Mouse (Mus musculus) ovary, adult 10 weeks (tissue): Measurements from ENCODE around the gene Olfr769. TPM values are rescaled to one million over a fixed set of nuclear protein-coding genes. Genes with fewer than 3 reads are reported as not detected.

Experiments used
- polyA plus RNA-seq: library from polyadenylated mRNA; stranded (reverse); fragments of 350-450 nt; fragmentation: Illumina TruSeq; extraction: RNeasy Lipid Tissue Mini Kit (QIAGEN cat#74804); gene quantifications from one replicate; pipeline ENCODE4 v1.2.3, GENCODE M21; 2014

Gene Olfr769
- polyA plus RNA-seq, result not detected

GRCm38 (mm10) chr10:129117761-129118160, at the start of gene Olfr769:
Olfr769 (minus strand) TSS chr10:129117861.

GRCm38 (mm10) chr10:129164651-129165050, 47.0 kb upstream of the Olfr769 start, which contains the start of gene Olfr771:
Olfr771 (minus strand) TSS chr10:129164751.

GRCm38 (mm10) chr10:129138898-129139297, 21.2 kb upstream of the Olfr769 start, which contains the start of gene Olfr770:
Olfr770 (minus strand) TSS chr10:129138998.

GRCm38 (mm10) chr10:129099275-129099674, 18.4 kb downstream of the Olfr769 start, which contains the start of gene Olfr768:
Olfr768 (minus strand) TSS chr10:129099375.

GRCm38 (mm10) chr10:129082810-129083209, 34.9 kb downstream of the Olfr769 start, which contains the start of gene Olfr767:
Olfr767 (minus strand) TSS chr10:129082910.

GRCm38 (mm10) chr10:129068877-129069276, 48.8 kb downstream of the Olfr769 start, which contains the start of gene Olfr766-ps1:
Olfr766-ps1 (minus strand) TSS chr10:129068977.

Other genes with a start within 250 kb of the Olfr769 start
- gene Gdf11, start 226.1 kb downstream of the Olfr769 start, polyA plus RNA-seq, result 7.7 TPM
- 496 TPM for gene Cd63, start 216.9 kb downstream of the Olfr769 start, polyA plus RNA-seq
- 3.0 TPM for gene Rdh5, start 195.0 kb downstream of the Olfr769 start, polyA plus RNA-seq
- 9.3 TPM for gene Bloc1s1, start 193.8 kb downstream of the Olfr769 start, polyA plus RNA-seq
- gene Itga7, start 184.0 kb downstream of the Olfr769 start, polyA plus RNA-seq, result 0.17 TPM
- not detected for gene Mettl7b, start 156.9 kb downstream of the Olfr769 start, polyA plus RNA-seq
- gene Olfr9, start 128.4 kb downstream of the Olfr769 start, polyA plus RNA-seq, result not detected
- not detected for gene Olfr763, start 107.1 kb downstream of the Olfr769 start, polyA plus RNA-seq
- not detected for gene Olfr764-ps1, start 78.0 kb downstream of the Olfr769 start, polyA plus RNA-seq
- gene Olfr765, start 67.9 kb downstream of the Olfr769 start, polyA plus RNA-seq, result not detected
- not detected for gene Olfr766-ps1, start 48.9 kb downstream of the Olfr769 start, polyA plus RNA-seq
- not detected for gene Olfr767, start 35.0 kb downstream of the Olfr769 start, polyA plus RNA-seq
- gene Olfr768, start 18.5 kb downstream of the Olfr769 start, polyA plus RNA-seq, result not detected
- not detected for gene Olfr770, start 21.1 kb upstream of the Olfr769 start, polyA plus RNA-seq
- gene Olfr771, start 46.9 kb upstream of the Olfr769 start, polyA plus RNA-seq, result not detected
- not detected for gene Olfr772, start 60.1 kb upstream of the Olfr769 start, polyA plus RNA-seq
- not detected for gene Olfr773, start 69.6 kb upstream of the Olfr769 start, polyA plus RNA-seq
- not detected for gene Olfr774, start 118.3 kb upstream of the Olfr769 start, polyA plus RNA-seq
- not detected for gene Olfr775, start 130.6 kb upstream of the Olfr769 start, polyA plus RNA-seq
- not detected for gene Olfr776, start 141.3 kb upstream of the Olfr769 start, polyA plus RNA-seq
- gene Olfr777, start 153.6 kb upstream of the Olfr769 start, polyA plus RNA-seq, result not detected
- gene Olfr780, start 200.3 kb upstream of the Olfr769 start, polyA plus RNA-seq, result not detected
- gene Olfr781, start 211.0 kb upstream of the Olfr769 start, polyA plus RNA-seq, result not detected
- not detected for gene Olfr782, start 231.0 kb upstream of the Olfr769 start, polyA plus RNA-seq